ENCODE assay signal across 18 mouse cellular contexts in genomic region chr2:174263110-174263815, GRCm38 (mm10). TPM values are rescaled to one million over a fixed set of nuclear protein-coding genes. Genes with fewer than 3 reads are reported as not detected.
A peak's percentile ranks its signal among the peaks of the same experiment; 100 is the strongest.
DNase-seq lines count a peak whose midpoint lies in the region; ATAC-seq and TF ChIP-seq lines count a peak whose summit lies in the region.
"Had no signal": no experiment of that assay in that cellular context is flagged by ENCODE, and none has a peak within 500 bp of the region (broad histone marks: within the 10 kb centered on the region; RNA-seq: fewer than 3 reads in every experiment).

No protein-coding gene starts in this region.

- peak; percentile 36; the same call in 1 of the 2 replicates for ATAC-seq in hindbrain, embryonic 15.5 days (ENCODE audit: low FRiP score, low read depth)
- no peak for ATAC-seq in hindbrain, embryonic 11.5 days (ENCODE audit: low FRiP score)
- ATAC-seq in midbrain, embryonic 15.5 days (replicated peaks): peak; percentile 40; the same call in 1 of the 2 replicates
- no peak for ATAC-seq in midbrain, postnatal 0 days (ENCODE audit: low FRiP score)
- peak; percentile 77 for ATAC-seq in stomach, postnatal 0 days (ENCODE audit: low FRiP score, low TSS enrichment)
- ATAC-seq: CD4-positive, CD25-positive, alpha-beta regulatory T cell, adult 4 months had no signal

- TF ChIP-seq EP300 in stomach, postnatal 0 days (optimal IDR thresholded peaks at IDR 0.05): no peak

- WGBS in hindbrain, embryonic 15.5 days: 87% methylated on average over 5 of the region's 5 CpGs
- WGBS in hindbrain, embryonic 11.5 days: 92% methylated on average over 5 of the region's 5 CpGs
- 93% methylated on average over 5 of the region's 5 CpGs for WGBS in midbrain, embryonic 15.5 days
- WGBS in midbrain, postnatal 0 days: 88% methylated on average over 5 of the region's 5 CpGs
- WGBS in stomach, postnatal 0 days: 57% methylated on average over 5 of the region's 5 CpGs
- WGBS in midbrain, embryonic 10.5 days: 94% methylated on average over 5 of the region's 5 CpGs

- H3K36me3 ChIP-seq in hindbrain, embryonic 15.5 days: peaks cover 5% of the 10 kb centered on the region
- H3K36me3 ChIP-seq in hindbrain, embryonic 11.5 days (ENCODE audit: control insufficient read depth, insufficient read depth, low read length): no peaks in the 10 kb centered on the region
- H3K36me3 ChIP-seq in midbrain, embryonic 15.5 days (replicated peaks): no peaks in the 10 kb centered on the region; the same call in 1 of the 2 replicates
- peaks cover 5% of the 10 kb centered on the region; the same call in 1 of the 2 replicates for H3K36me3 ChIP-seq in midbrain, postnatal 0 days (ENCODE audit: insufficient read depth, low read length)
- H3K36me3 ChIP-seq in stomach, postnatal 0 days (ENCODE audit: control insufficient read depth, insufficient read depth, low read length): no peaks in the 10 kb centered on the region
- peaks cover 35% of the 10 kb centered on the region for H3K36me3 ChIP-seq in midbrain, embryonic 10.5 days

- no peak for TF ChIP-seq CTCF in midbrain, postnatal 0 days (IDR thresholded peaks at IDR 0.05)
- no peak for TF ChIP-seq CTCF in stomach, postnatal 0 days (IDR thresholded peaks at IDR 0.05; ENCODE audit: low read depth)

- H3K4me3 ChIP-seq in hindbrain, embryonic 15.5 days: no peak overlapping the region
- no peak overlapping the region for H3K4me3 ChIP-seq in hindbrain, embryonic 11.5 days (ENCODE audit: low read depth, low read length)
- no peak overlapping the region for H3K4me3 ChIP-seq in midbrain, embryonic 15.5 days
- no peak overlapping the region for H3K4me3 ChIP-seq in midbrain, postnatal 0 days (ENCODE audit: low read depth, low read length)
- no peak overlapping the region for H3K4me3 ChIP-seq in stomach, postnatal 0 days (ENCODE audit: low read depth, low read length)
- H3K4me3 ChIP-seq in midbrain, embryonic 10.5 days: no peak overlapping the region
- H3K4me3 ChIP-seq: embryonic facial prominence, embryonic 13.5 days; forebrain, embryonic 10.5 days; gastrocnemius, adult 2 months; megakaryocyte, embryonic 14.5 days; neural tube, embryonic 15.5 days had no signal

- H3K9ac ChIP-seq in hindbrain, embryonic 15.5 days: no peak overlapping the region
- H3K9ac ChIP-seq in hindbrain, embryonic 11.5 days (ENCODE audit: low read depth, low read length): no peak overlapping the region
- H3K9ac ChIP-seq in midbrain, embryonic 15.5 days: no peak overlapping the region
- H3K9ac ChIP-seq in midbrain, postnatal 0 days (replicated peaks; ENCODE audit: low read length, poor library complexity, severe bottlenecking): no peak overlapping the region
- no peak overlapping the region for H3K9ac ChIP-seq in stomach, postnatal 0 days (ENCODE audit: low read length)
- H3K9ac ChIP-seq: embryonic facial prominence, embryonic 13.5 days; neural tube, embryonic 15.5 days had no signal

- no peak overlapping the region for H3K4me2 ChIP-seq in hindbrain, embryonic 15.5 days
- H3K4me2 ChIP-seq in hindbrain, embryonic 11.5 days (replicated peaks; ENCODE audit: low read depth, low read length): no peak overlapping the region
- H3K4me2 ChIP-seq in midbrain, embryonic 15.5 days: no peak overlapping the region
- H3K4me2 ChIP-seq in midbrain, postnatal 0 days (ENCODE audit: low read depth, low read length, poor library complexity, severe bottlenecking): no peak overlapping the region
- H3K4me2 ChIP-seq in stomach, postnatal 0 days (replicated peaks; ENCODE audit: low read depth): no peak overlapping the region
- H3K4me2 ChIP-seq: embryonic facial prominence, embryonic 13.5 days; neural tube, embryonic 15.5 days had no signal

- DNase-seq in hindbrain, embryonic 11.5 days (ENCODE audit: low spot score): no peak
- DNase-seq in midbrain, postnatal 0 days (ENCODE audit: low spot score): no peak
- DNase-seq in R1 (ENCODE audit: low read depth, low spot score): peak; percentile 68
- DNase-seq in stomach, postnatal 0 days (ENCODE audit: low spot score): peak; percentile 33
- no peak for DNase-seq in midbrain, embryonic 10.5 days (ENCODE audit: low spot score)
- DNase-seq in embryo, embryonic 11 days: no peak
- DNase-seq: cerebellum, adult 11 months; gastrocnemius, adult 2 months; heart, adult 11 months; kidney, postnatal 14 days; thymus, adult 2 months had no signal

- no peaks in the 10 kb centered on the region for H3K9me3 ChIP-seq in hindbrain, embryonic 15.5 days
- H3K9me3 ChIP-seq in hindbrain, embryonic 11.5 days (ENCODE audit: control insufficient read depth, low read length): no peaks in the 10 kb centered on the region
- no peaks in the 10 kb centered on the region for H3K9me3 ChIP-seq in midbrain, embryonic 15.5 days
- no peaks in the 10 kb centered on the region for H3K9me3 ChIP-seq in midbrain, postnatal 0 days (ENCODE audit: low read length)
- H3K9me3 ChIP-seq in stomach, postnatal 0 days (ENCODE audit: control insufficient read depth, low read length): no peaks in the 10 kb centered on the region
- no peaks in the 10 kb centered on the region for H3K9me3 ChIP-seq in midbrain, embryonic 10.5 days (replicated peaks)
- H3K9me3 ChIP-seq: embryonic facial prominence, embryonic 13.5 days; forebrain, embryonic 10.5 days; megakaryocyte, embryonic 14.5 days; neural tube, embryonic 15.5 days had no signal

- H3K4me1 ChIP-seq in hindbrain, embryonic 15.5 days (replicated peaks): no peaks in the 10 kb centered on the region
- peaks cover 2% of the 10 kb centered on the region for H3K4me1 ChIP-seq in hindbrain, embryonic 11.5 days (replicated peaks; ENCODE audit: control insufficient read depth, insufficient read depth, low read length)
- peaks cover 8% of the 10 kb centered on the region; the same call in 1 of the 2 replicates for H3K4me1 ChIP-seq in midbrain, embryonic 15.5 days
- H3K4me1 ChIP-seq in midbrain, postnatal 0 days (ENCODE audit: insufficient read depth, low read length): peaks cover 3% of the 10 kb centered on the region; the same call in 1 of the 2 replicates
- H3K4me1 ChIP-seq in stomach, postnatal 0 days (replicated peaks; ENCODE audit: control insufficient read depth, insufficient read depth): no peaks in the 10 kb centered on the region
- H3K4me1 ChIP-seq in midbrain, embryonic 10.5 days: peaks cover 46% of the 10 kb centered on the region
- H3K4me1 ChIP-seq: neural tube, embryonic 15.5 days had no signal

- no peak overlapping the region for H3K27ac ChIP-seq in hindbrain, embryonic 15.5 days (replicated peaks)
- H3K27ac ChIP-seq in hindbrain, embryonic 11.5 days (ENCODE audit: low read depth, low read length): no peak overlapping the region
- H3K27ac ChIP-seq in midbrain, embryonic 15.5 days: no peak overlapping the region
- H3K27ac ChIP-seq in midbrain, postnatal 0 days (ENCODE audit: low read depth, low read length): no peak overlapping the region
- H3K27ac ChIP-seq in stomach, postnatal 0 days (replicated peaks): no peak overlapping the region
- no peak overlapping the region for H3K27ac ChIP-seq in midbrain, embryonic 10.5 days (replicated peaks)
- H3K27ac ChIP-seq: embryonic facial prominence, embryonic 13.5 days; forebrain, embryonic 10.5 days; gastrocnemius, adult 2 months; neural tube, embryonic 15.5 days had no signal

- no peaks in the 10 kb centered on the region for H3K27me3 ChIP-seq in hindbrain, embryonic 15.5 days
- no peaks in the 10 kb centered on the region for H3K27me3 ChIP-seq in hindbrain, embryonic 11.5 days (ENCODE audit: control insufficient read depth, insufficient read depth, low read length)
- H3K27me3 ChIP-seq in midbrain, embryonic 15.5 days (replicated peaks): no peaks in the 10 kb centered on the region
- no peaks in the 10 kb centered on the region for H3K27me3 ChIP-seq in midbrain, postnatal 0 days (ENCODE audit: insufficient read depth, low read length)
- no peaks in the 10 kb centered on the region for H3K27me3 ChIP-seq in stomach, postnatal 0 days (ENCODE audit: control insufficient read depth, insufficient read depth, low read length)
- H3K27me3 ChIP-seq in midbrain, embryonic 10.5 days (ENCODE audit: low read depth, poor library complexity, severe bottlenecking): no peaks in the 10 kb centered on the region
- H3K27me3 ChIP-seq: embryonic facial prominence, embryonic 13.5 days; neural tube, embryonic 15.5 days had no signal

RNA-seq across cellular contexts. Expression of gene Gnas, which starts 20.9 kb away (rescaled TPM):
- 1,606 and 1,659 TPM in 2 replicates for polyA plus RNA-seq in hindbrain, embryonic 15.5 days (2015; fragmentation: Nextera tagmentation; extraction: Ambion mirVana)
- polyA plus RNA-seq in hindbrain, embryonic 11.5 days (2014; fragmentation: Nextera tagmentation; extraction: Ambion mirVana): 1,233 and 1,244 TPM in 2 replicates
- polyA plus RNA-seq in midbrain, embryonic 15.5 days (2015; fragmentation: Nextera tagmentation; extraction: Ambion mirVana): 1,362 and 1,368 TPM in 2 replicates
- total RNA-seq in midbrain, postnatal 0 days (2014; rRNA removed): 1,613 and 1,637 TPM in 2 replicates
- 1,739 and 1,834 TPM in 2 replicates for polyA plus RNA-seq in midbrain, postnatal 0 days (2015; fragmentation: Nextera tagmentation; extraction: Ambion mirVana)
- polyA plus RNA-seq in stomach, postnatal 0 days (2015; fragmentation: Nextera tagmentation; extraction: Ambion mirVana): 890 and 920 TPM in 2 replicates
- 1,043 and 1,067 TPM in 2 replicates for polyA plus RNA-seq in midbrain, embryonic 10.5 days (2016; fragmentation: Nextera tagmentation; extraction: Ambion mirVana)

Comparison
In these comparisons a context has a peak if more than half of its experiments do, and no peak if none do; other contexts are left out.
1. ATAC-seq: peak in hindbrain, embryonic 15.5 days (single experiment), midbrain, embryonic 15.5 days (single experiment) and stomach, postnatal 0 days (single experiment); none in hindbrain, embryonic 11.5 days (single experiment) and midbrain, postnatal 0 days (single experiment).
2. DNase-seq: peak in R1 (single experiment) and stomach, postnatal 0 days (single experiment); none in hindbrain, embryonic 11.5 days (single experiment), midbrain, postnatal 0 days (single experiment), midbrain, embryonic 10.5 days (single experiment) and embryo, embryonic 11 days (single experiment).